Mouse (Mus musculus): ENCODE results near the gene Eif4g1. TPM values are rescaled to one million over a fixed set of nuclear protein-coding genes. Genes with fewer than 3 reads are reported as not detected.

The Eif4g1 gene
- polyA plus RNA-seq, 1 experiment from 2014 or later = 162 TPM

GRCm38 (mm10) chr16:20733731-20734730 is 65.9 kb downstream of the Eif4g1 start, which contains the start of gene Thpo:
Gene Thpo (minus strand): TSS chr16:20734511.
- peaks cover 22% of the 10 kb centered on the region for H3K4me1 ChIP-seq (replicated peaks)
- 4% methylated on average over 45 of the region's 45 CpGs for WGBS
- H3K27me3 ChIP-seq = peaks cover 29% of the 10 kb centered on the region
- peak within 1 kb of the TSS; percentile 78 for H3K4me2 ChIP-seq (replicated peaks)
- no peak within 1 kb of the TSS for H3K27ac ChIP-seq
- peak within 1 kb of the TSS; percentile 84 for H3K9ac ChIP-seq (replicated peaks)
- H3K9me3 ChIP-seq = no peaks in the 10 kb centered on the region
- H3K36me3 ChIP-seq = peaks cover 4% of the 10 kb centered on the region; the same call in 1 of the 2 replicates
- ATAC-seq = no peak
- peak within 1 kb of the TSS; percentile 57 for H3K4me3 ChIP-seq (replicated peaks)

GRCm38 (mm10) chr16:20735651-20736050 is 67.5 kb downstream of the Eif4g1 start:
- H3K27me3 ChIP-seq = peaks cover 29% of the 10 kb centered on the region
- ATAC-seq = no peak
- H3K4me3 ChIP-seq (replicated peaks) = no peak overlapping the region
- H3K9ac ChIP-seq (replicated peaks) = no peak overlapping the region
- no peak overlapping the region for H3K4me2 ChIP-seq (replicated peaks)
- H3K9me3 ChIP-seq = no peaks in the 10 kb centered on the region
- H3K36me3 ChIP-seq = peaks cover 8% of the 10 kb centered on the region; the same call in 1 of the 2 replicates
- 85% methylated on average over 5 of the region's 5 CpGs for WGBS
- H3K4me1 ChIP-seq (replicated peaks) = peaks cover 22% of the 10 kb centered on the region
- no peak overlapping the region for H3K27ac ChIP-seq

GRCm38 (mm10) chr16:20736168-20736567 is 68.1 kb downstream of the Eif4g1 start:
- Histone ChIP-seq H3K4me3 (replicated peaks) (no peak overlapping the region), H3K36me3 (peaks cover 8% of the 10 kb centered on the region; the same call in 1 of the 2 replicates), H3K4me1 (replicated peaks) (peaks cover 22% of the 10 kb centered on the region), H3K27ac (no peak overlapping the region), H3K27me3 (peaks cover 29% of the 10 kb centered on the region), H3K9me3 (no peaks in the 10 kb centered on the region), H3K9ac (replicated peaks) (no peak overlapping the region), H3K4me2 (replicated peaks) (no peak overlapping the region)
- WGBS = 88% methylated on average over 7 of the region's 7 CpGs
- ATAC-seq = no peak

- peaks cover 20% of the 10 kb centered on the region for H3K4me1 ChIP-seq (replicated peaks)
- no peak overlapping the region for H3K9ac ChIP-seq (replicated peaks)
- H3K27me3 ChIP-seq = peaks cover 29% of the 10 kb centered on the region
- WGBS = 93% methylated on average over 5 of the region's 5 CpGs
- no peaks in the 10 kb centered on the region for H3K9me3 ChIP-seq
- peaks cover 15% of the 10 kb centered on the region; the same call in 1 of the 2 replicates for H3K36me3 ChIP-seq
- no peak for ATAC-seq
- no peak overlapping the region for H3K4me3 ChIP-seq (replicated peaks)
- H3K4me2 ChIP-seq (replicated peaks) = no peak overlapping the region
- H3K27ac ChIP-seq = no peak overlapping the region
Measured at GRCm38 (mm10) chr16:20736823-20737222, 68.7 kb downstream of the Eif4g1 start.

- H3K4me3 ChIP-seq (replicated peaks) = no peak overlapping the region
Measured at GRCm38 (mm10) chr16:20739845-20740244, 71.7 kb downstream of the Eif4g1 start.

More at GRCm38 (mm10) chr16:20739845-20740244, 71.7 kb downstream of the Eif4g1 start:
- Histone ChIP-seq H3K9me3 (no peaks in the 10 kb centered on the region), H3K27ac (no peak overlapping the region), H3K4me1 (replicated peaks) (no peaks in the 10 kb centered on the region), H3K27me3 (peaks cover 14% of the 10 kb centered on the region), H3K36me3 (peaks cover 21% of the 10 kb centered on the region; the same call in 1 of the 2 replicates), H3K4me2 (replicated peaks) (no peak overlapping the region), H3K9ac (replicated peaks) (no peak overlapping the region)
- no peak for ATAC-seq
- WGBS = 89% methylated on average over 9 of the region's 9 CpGs

Other genes starting within 250 kb of the Eif4g1 start
- 141 and 150 TPM in 2 replicates for gene Abcc5, start 241.9 kb upstream of the Eif4g1 start, polyA plus RNA-seq (2015; fragmentation: Nextera tagmentation; extraction: Ambion mirVana)
- gene Eif2b5, start 169.5 kb upstream of the Eif4g1 start, polyA plus RNA-seq (2015; fragmentation: Nextera tagmentation; extraction: Ambion mirVana) = 105 and 111 TPM in 2 replicates
- gene Dvl3, start 151.3 kb upstream of the Eif4g1 start, polyA plus RNA-seq (2015; fragmentation: Nextera tagmentation; extraction: Ambion mirVana) = 44.0 and 49.1 TPM in 2 replicates
- 1,112 and 1,165 TPM in 2 replicates for gene Ap2m1, start 132.8 kb upstream of the Eif4g1 start, polyA plus RNA-seq (2015; fragmentation: Nextera tagmentation; extraction: Ambion mirVana)
- gene Abcf3, start 119.7 kb upstream of the Eif4g1 start, polyA plus RNA-seq (2015; fragmentation: Nextera tagmentation; extraction: Ambion mirVana) = 77.6 and 79.4 TPM in 2 replicates
- 9.9 and 11.9 TPM in 2 replicates for gene Vwa5b2, start 78.8 kb upstream of the Eif4g1 start, polyA plus RNA-seq (2015; fragmentation: Nextera tagmentation; extraction: Ambion mirVana)
- 14.9 and 15.1 TPM in 2 replicates for gene Eef1akmt4, start 56.7 kb upstream of the Eif4g1 start, polyA plus RNA-seq (2015; fragmentation: Nextera tagmentation; extraction: Ambion mirVana)
- not detected in 2 replicates for gene Gm49333, start 56.7 kb upstream of the Eif4g1 start, polyA plus RNA-seq (2015; fragmentation: Nextera tagmentation; extraction: Ambion mirVana)
- 40.6 and 43.5 TPM in 2 replicates for gene Alg3, start 56.6 kb upstream of the Eif4g1 start, polyA plus RNA-seq (2015; fragmentation: Nextera tagmentation; extraction: Ambion mirVana)
- gene Camk2n2, start 47.0 kb upstream of the Eif4g1 start, polyA plus RNA-seq (2015; fragmentation: Nextera tagmentation; extraction: Ambion mirVana) = 15.1 and 17.6 TPM in 2 replicates
- 12.1 TPM in 2 replicates for gene Ece2, start 38.5 kb upstream of the Eif4g1 start, polyA plus RNA-seq (2015; fragmentation: Nextera tagmentation; extraction: Ambion mirVana)
- 380 and 394 TPM in 2 replicates for gene Psmd2, start 16.7 kb upstream of the Eif4g1 start, polyA plus RNA-seq (2015; fragmentation: Nextera tagmentation; extraction: Ambion mirVana)
- 35.7 and 37.3 TPM in 2 replicates for gene Fam131a, start 24.9 kb downstream of the Eif4g1 start, polyA plus RNA-seq (2015; fragmentation: Nextera tagmentation; extraction: Ambion mirVana)
- gene Polr2h, start 49.4 kb downstream of the Eif4g1 start, polyA plus RNA-seq (2015; fragmentation: Nextera tagmentation; extraction: Ambion mirVana) = 86.3 and 87.9 TPM in 2 replicates
- gene Clcn2, start 49.4 kb downstream of the Eif4g1 start, polyA plus RNA-seq (2015; fragmentation: Nextera tagmentation; extraction: Ambion mirVana) = 20.6 and 32.0 TPM in 2 replicates
- 3.8 and 4.3 TPM in 2 replicates for gene Chrd, start 64.8 kb downstream of the Eif4g1 start, polyA plus RNA-seq (2015; fragmentation: Nextera tagmentation; extraction: Ambion mirVana)
- 0.71 and 1.4 TPM in 2 replicates for gene Thpo, start 66.2 kb downstream of the Eif4g1 start, polyA plus RNA-seq (2015; fragmentation: Nextera tagmentation; extraction: Ambion mirVana)

Data from midbrain, embryonic 13.5 days (tissue).